Mouse (Mus musculus) midbrain, embryonic 11.5 days (tissue): Measurements from ENCODE around the gene AC134908.4. TPM values are rescaled to one million over a fixed set of nuclear protein-coding genes. Genes with fewer than 3 reads are reported as not detected.

ENCODE experiments used
- ATAC-seq: fragments of 200-750 bp; cut with Nextera tagmentation; 2 replicates; pipeline ENCODE4 v1.8.0; 2017; ENCODE audit warnings: moderate TSS enrichment, moderate library complexity; ENCODE audit not compliant: low FRiP score
- DNase-seq: peaks from one replicate; pipeline ENCODE4 v3.0.0; 2015; ENCODE audit warnings: low spot score; ENCODE audit errors: missing footprints
- H3K27ac ChIP-seq: fragments of 300-500 bp; sonication (generic); 2 replicates; pipeline ENCODE4 v1.5.1; 2014; ENCODE audit warnings: low read depth, low read length
- H3K27me3 ChIP-seq: fragments of 300-500 bp; sonication (generic); 2 replicates; pipeline ENCODE4 v1.6.1; 2014; ENCODE audit warnings: mild to moderate bottlenecking, low read length, moderate library complexity, mixed read lengths; ENCODE audit not compliant: control insufficient read depth, insufficient read depth
- H3K36me3 ChIP-seq: fragments of 300-500 bp; sonication (generic); 2 replicates; pipeline ENCODE4 v1.6.1; 2014; ENCODE audit warnings: mild to moderate bottlenecking, low read length, moderate library complexity, mixed read lengths; ENCODE audit not compliant: control insufficient read depth, insufficient read depth
- H3K4me1 ChIP-seq: fragments of 300-500 bp; sonication (generic); 2 replicates; pipeline ENCODE4 v1.6.1; 2014; ENCODE audit warnings: low read length; ENCODE audit not compliant: control insufficient read depth, insufficient read depth
- H3K4me2 ChIP-seq: fragments of 300-500 bp; sonication (generic); 2 replicates; pipeline ENCODE4 v1.6.1; 2014; ENCODE audit warnings: mild to moderate bottlenecking, moderate library complexity
- H3K4me3 ChIP-seq: fragments of 300-500 bp; sonication (generic); 2 replicates; pipeline ENCODE4 v1.5.1; 2014; ENCODE audit warnings: low read depth, low read length
- H3K9ac ChIP-seq: fragments of 300-500 bp; sonication (generic); 2 replicates; pipeline ENCODE4 v1.6.1; 2014; ENCODE audit warnings: low read length
- H3K9me3 ChIP-seq: fragments of 300-500 bp; sonication (generic); 2 replicates; pipeline ENCODE4 v1.6.1; 2016; ENCODE audit warnings: low read length; ENCODE audit not compliant: control insufficient read depth
- WGBS: fragments of 180-500 bp; shearing (Covaris S2); extraction: QIAGEN DNeasy Blood & Tissue Kit; methylation state at CpG from one replicate; pipeline ENCODE4 v1.1.7; 2014; 5-methylcytosine and 5-hydroxymethylcytosine counted together
- polyA plus RNA-seq: library from polyadenylated mRNA; unstranded; fragments of >200 nt; fragmentation: Nextera tagmentation; extraction: Ambion mirVana; gene quantifications from 2 replicates; pipeline ENCODE4 v1.2.1, GENCODE M21; 2014

AC134908.4 gene
- polyA plus RNA-seq, 1 experiment from 2014 or later, result not detected

GRCm38 (mm10) chr17:25833291-25833663 lies 37.8 kb upstream of the AC134908.4 start, which contains the start of gene Stub1:
Gene Stub1, minus strand, starts transcription at chr17:25833404.
- H3K4me1 ChIP-seq, result peaks cover 67% of the 10 kb centered on the region
- H3K36me3 ChIP-seq, result peaks cover 11% of the 10 kb centered on the region; the same call in 1 of the 2 replicates
- H3K9ac ChIP-seq, result peak within 1 kb of the TSS; percentile 79
- no peaks in the 10 kb centered on the region for H3K9me3 ChIP-seq
- peak within 1 kb of the TSS; percentile 84 for H3K27ac ChIP-seq
- WGBS, result under 1% methylated on average over 24 of the region's 24 CpGs
- ATAC-seq (peak; percentile 78), DNase-seq (no peak)
- H3K4me2 ChIP-seq, result peak within 1 kb of the TSS; percentile 96
- H3K27me3 ChIP-seq, result no peaks in the 10 kb centered on the region; the same call in 1 of the 2 replicates
- peak within 1 kb of the TSS; percentile 71 for H3K4me3 ChIP-seq

- H3K36me3 ChIP-seq, result peaks cover 11% of the 10 kb centered on the region; the same call in 1 of the 2 replicates
- peak overlapping the region; percentile 79 for H3K9ac ChIP-seq
- H3K4me3 ChIP-seq, result peak overlapping the region; percentile 71
- DNase-seq, result peak; percentile 100
- H3K9me3 ChIP-seq, result no peaks in the 10 kb centered on the region
- peak overlapping the region; percentile 84 for H3K27ac ChIP-seq
- peaks cover 67% of the 10 kb centered on the region for H3K4me1 ChIP-seq
- under 1% methylated on average over 67 of the region's 77 CpGs for WGBS
- H3K4me2 ChIP-seq, result peak overlapping the region; percentile 96
- peak; percentile 92 for ATAC-seq
- H3K27me3 ChIP-seq, result no peaks in the 10 kb centered on the region; the same call in 1 of the 2 replicates
Observed at GRCm38 (mm10) chr17:25832436-25833290, 37.2 kb upstream of the AC134908.4 start.

- no peaks in the 10 kb centered on the region for H3K9me3 ChIP-seq
- no peak for DNase-seq
- peak overlapping the region; percentile 71 for H3K4me3 ChIP-seq
- H3K4me2 ChIP-seq, result peak overlapping the region; percentile 96
- H3K27ac ChIP-seq, result no peak overlapping the region
- H3K9ac ChIP-seq, result peak overlapping the region; percentile 79
- peaks cover 57% of the 10 kb centered on the region for H3K4me1 ChIP-seq
- ATAC-seq, result no peak
- 66% methylated on average over 21 of the region's 21 CpGs for WGBS
- peaks cover 11% of the 10 kb centered on the region; the same call in 1 of the 2 replicates for H3K36me3 ChIP-seq
- no peaks in the 10 kb centered on the region; the same call in 1 of the 2 replicates for H3K27me3 ChIP-seq
Observed at GRCm38 (mm10) chr17:25831451-25832281, 36.2 kb upstream of the AC134908.4 start.

GRCm38 (mm10) chr17:25830806-25831431 lies 35.5 kb upstream of the AC134908.4 start:
- Histone ChIP-seq H3K4me2 (no peak overlapping the region; the same call in 1 of the 2 replicates), H3K4me3 (peak overlapping the region; percentile 71; the same call in 1 of the 2 replicates), H3K9me3 (no peaks in the 10 kb centered on the region), H3K27me3 (no peaks in the 10 kb centered on the region; the same call in 1 of the 2 replicates), H3K27ac (no peak overlapping the region), H3K4me1 (peaks cover 50% of the 10 kb centered on the region), H3K9ac (no peak overlapping the region), H3K36me3 (peaks cover 11% of the 10 kb centered on the region; the same call in 1 of the 2 replicates)
- 84% methylated on average over 14 of the region's 14 CpGs for WGBS
- no peak for ATAC-seq
- no peak for DNase-seq

GRCm38 (mm10) chr17:25830200-25830753 lies 34.8 kb upstream of the AC134908.4 start:
- Histone ChIP-seq H3K36me3 (peaks cover 11% of the 10 kb centered on the region; the same call in 1 of the 2 replicates), H3K4me1 (peaks cover 46% of the 10 kb centered on the region), H3K4me2 (peak overlapping the region; percentile 90; the same call in 1 of the 2 replicates), H3K27ac (no peak overlapping the region), H3K27me3 (no peaks in the 10 kb centered on the region; the same call in 1 of the 2 replicates), H3K9ac (no peak overlapping the region; the same call in 1 of the 2 replicates), H3K9me3 (no peaks in the 10 kb centered on the region), H3K4me3 (peak overlapping the region; percentile 68)
- WGBS, result 83% methylated on average over 4 of the region's 4 CpGs
- ATAC-seq (no peak), DNase-seq (no peak)

GRCm38 (mm10) chr17:25829558-25830017 lies 34.1 kb upstream of the AC134908.4 start:
- Histone ChIP-seq H3K4me1 (peaks cover 47% of the 10 kb centered on the region), H3K9me3 (no peaks in the 10 kb centered on the region), H3K27me3 (no peaks in the 10 kb centered on the region), H3K27ac (peak overlapping the region; percentile 87), H3K4me2 (peak overlapping the region; percentile 90), H3K4me3 (peak overlapping the region; percentile 68), H3K36me3 (peaks cover 11% of the 10 kb centered on the region; the same call in 1 of the 2 replicates), H3K9ac (peak overlapping the region; percentile 89)
- no peak for DNase-seq
- no peak for ATAC-seq
- WGBS, result 47% methylated on average over 8 of the region's 8 CpGs

GRCm38 (mm10) chr17:25828712-25829557 lies 33.5 kb upstream of the AC134908.4 start, which contains the start of gene Jmjd8:
Gene Jmjd8, plus strand, starts transcription at chr17:25828867.
- peak; percentile 20 for ATAC-seq
- Histone ChIP-seq H3K4me1 (peaks cover 47% of the 10 kb centered on the region), H3K27ac (peak within 1 kb of the TSS; percentile 87), H3K4me2 (peak within 1 kb of the TSS; percentile 90), H3K27me3 (no peaks in the 10 kb centered on the region), H3K36me3 (peaks cover 11% of the 10 kb centered on the region; the same call in 1 of the 2 replicates), H3K9me3 (no peaks in the 10 kb centered on the region), H3K4me3 (peak within 1 kb of the TSS; percentile 68), H3K9ac (peak within 1 kb of the TSS; percentile 89)
- peak; percentile 99 for DNase-seq
- under 1% methylated on average over 32 of the region's 32 CpGs for WGBS
